Mouse (Mus musculus) central nervous system, embryonic 14 days (tissue): ENCODE data around the gene Defa23. TPM values are rescaled to one million over a fixed set of nuclear protein-coding genes. Genes with fewer than 3 reads are reported as not detected.

Experiments used
- polyA plus RNA-seq: library from polyadenylated mRNA; depleted of rRNA; stranded (reverse); fragments of >200 nt; gene quantifications from 2 replicates; pipeline ENCODE4 v1.2.3, GENCODE M21; 2012; rRNA removed

The Defa23 gene
- not detected in 2 replicates for polyA plus RNA-seq

DNA sequence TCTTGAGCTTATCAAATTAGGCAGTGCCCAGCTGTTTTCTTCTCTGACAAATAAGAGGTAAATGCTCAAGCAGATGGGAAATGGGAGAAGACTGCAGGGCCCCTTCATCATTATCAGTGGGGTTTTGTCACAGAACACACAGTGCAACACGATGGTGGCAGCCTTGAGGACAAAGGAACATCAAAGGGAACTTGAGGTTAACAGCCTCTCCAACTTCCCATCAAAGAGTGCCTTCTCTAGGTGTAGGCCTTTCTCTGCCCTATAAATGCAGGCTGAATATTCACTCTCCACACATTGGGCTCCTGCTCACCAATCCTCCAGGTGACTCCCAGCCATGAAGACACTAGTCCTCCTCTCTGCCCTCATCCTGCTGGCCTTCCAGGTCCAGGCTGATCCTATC lies at the start of gene Defa23:
TSS of gene Defa23 (plus strand) at position 301 of the 400 bp plus-strand sequence.

DNA sequence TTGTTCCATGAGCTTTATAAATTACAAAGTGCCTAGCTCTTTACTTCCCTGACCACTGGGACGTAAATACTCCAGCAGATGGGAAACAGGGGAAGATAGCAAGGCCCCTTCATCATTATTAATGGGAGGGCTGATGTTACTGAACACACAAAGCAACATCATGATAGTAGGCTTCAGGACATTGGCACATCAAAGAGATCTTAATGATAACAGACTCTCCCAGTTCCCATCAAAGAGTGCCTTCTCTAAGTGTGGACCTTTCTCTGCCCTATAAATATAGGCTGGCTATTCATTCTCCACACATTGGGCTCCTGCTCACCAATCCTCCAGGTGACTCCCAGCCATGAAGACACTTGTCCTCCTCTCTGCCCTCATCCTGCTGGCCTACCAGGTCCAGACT lies 29.6 kb upstream of the Defa23 start, which contains the start of gene Defa21:
TSS of gene Defa21 (plus strand) at position 301 of the 400 bp plus-strand sequence.

GRCm38 (mm10) chr8:21064738-21065137 lies 9.9 kb downstream of the Defa23 start, which contains the start of gene Defa35:
Gene Defa35, plus strand, starts transcription at chr8:21065038.

GRCm38 (mm10) chr8:21084142-21084541 lies 29.3 kb downstream of the Defa23 start, which contains the start of gene Defa25:
Gene Defa25, plus strand, starts transcription at chr8:21084442.

DNA sequence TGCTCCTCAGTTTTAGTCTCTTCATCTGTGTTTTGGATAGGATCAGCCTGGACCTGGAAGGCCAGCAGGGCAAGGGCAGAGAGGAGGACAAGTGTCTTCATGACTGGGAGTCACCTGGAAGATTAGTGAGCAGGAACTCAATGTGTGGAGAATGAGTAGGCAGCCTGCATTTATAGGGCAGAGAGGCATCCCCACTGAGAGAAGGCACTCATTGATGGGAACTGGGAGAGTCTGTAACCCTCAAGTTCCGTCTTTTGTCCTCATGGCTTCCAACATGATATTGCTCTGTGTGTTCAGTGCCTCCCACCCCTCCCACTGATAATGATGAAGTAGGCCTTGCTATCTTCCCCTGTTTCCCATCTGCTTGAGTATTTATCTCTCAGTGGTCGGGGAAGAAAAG lies 41.1 kb downstream of the Defa23 start, which contains the start of gene Gm14851:
TSS of gene Gm14851 (minus strand) at position 101 of the 400 bp plus-strand sequence.

Other genes with a start within 250 kb of the Defa23 start
- not detected in 2 replicates for gene Defb33, start 162.4 kb upstream of the Defa23 start, polyA plus RNA-seq
- gene Gm15056, start 152.4 kb upstream of the Defa23 start, polyA plus RNA-seq: not detected in 2 replicates
- not detected in 2 replicates for gene Gm6040, start 133.0 kb upstream of the Defa23 start, polyA plus RNA-seq
- gene AY761185, start 110.3 kb upstream of the Defa23 start, polyA plus RNA-seq: not detected in 2 replicates
- gene Defa21, start 29.5 kb upstream of the Defa23 start, polyA plus RNA-seq: not detected in 2 replicates
- gene Defa35, start 10.0 kb downstream of the Defa23 start, polyA plus RNA-seq: not detected in 2 replicates
- gene Defa25, start 29.4 kb downstream of the Defa23 start, polyA plus RNA-seq: not detected in 2 replicates
- gene Gm14851, start 41.0 kb downstream of the Defa23 start, polyA plus RNA-seq: not detected in 2 replicates
- gene Defa30, start 79.6 kb downstream of the Defa23 start, polyA plus RNA-seq: 0.29 TPM in 1 of 2 replicates, not detected in the other
- not detected in 2 replicates for gene Defa22, start 107.2 kb downstream of the Defa23 start, polyA plus RNA-seq
- gene Defa31, start 136.6 kb downstream of the Defa23 start, polyA plus RNA-seq: not detected in 2 replicates
- not detected in 2 replicates for gene Gm15293, start 146.5 kb downstream of the Defa23 start, polyA plus RNA-seq
- gene Gm15292, start 194.7 kb downstream of the Defa23 start, polyA plus RNA-seq: not detected in 2 replicates